Mouse (Mus musculus): ENCODE data around the gene Nme6. TPM values are rescaled to one million over a fixed set of nuclear protein-coding genes. Genes with fewer than 3 reads are reported as not detected.

The Nme6 gene
- total RNA-seq, 1 experiment, result 46.5 TPM

- H3K27ac ChIP-seq (ENCODE audit: insufficient read depth, low read depth, low read length, poor library complexity, severe bottlenecking), result peak within 1 kb of the TSS; percentile 45
- H3K4me3 ChIP-seq (ENCODE audit: insufficient read depth in 1 of 2, low read depth in 1 of 2, low read length in 2 of 2, poor library complexity in 1 of 2, severe bottlenecking in 1 of 2), result peak within 1 kb of the TSS; percentile 83 to 99
- peak; percentile 98 for DNase-seq (ENCODE audit: low read depth, low spot score)
- H3K9ac ChIP-seq (ENCODE audit: insufficient read depth, low read depth, low read length, poor library complexity, severe bottlenecking), result peak within 1 kb of the TSS; percentile 90
- TF ChIP-seq MAFK (IDR thresholded peaks at IDR 0.05; ENCODE audit: insufficient read depth, low read depth, low read length), result peak; percentile 40; the same call in 1 of the 2 replicates
- TF ChIP-seq CHD2 (IDR thresholded peaks at IDR 0.05; ENCODE audit: low read depth, low read length), result no peak; the same call in 1 of the 2 replicates
- peak; percentile 96 for TF ChIP-seq HCFC1 (IDR thresholded peaks at IDR 0.05; ENCODE audit: borderline replicate concordance, insufficient read depth, low read length)
- TF ChIP-seq ZNF384 (IDR thresholded peaks at IDR 0.05; ENCODE audit: low read depth, low read length), result peak; percentile 98
- TF ChIP-seq ZC3H11A (IDR thresholded peaks at IDR 0.05; ENCODE audit: borderline replicate concordance, low read depth, low read length), result no peak
- peaks cover 20% of the 10 kb centered on the region for H3K36me3 ChIP-seq (ENCODE audit: control insufficient read depth, insufficient read depth, low read length, poor library complexity, severe bottlenecking)
- H3K9me3 ChIP-seq (ENCODE audit: control insufficient read depth, insufficient read depth, low read depth, low read length), result no peaks in the 10 kb centered on the region
- peaks cover 4 to 14% of the 10 kb centered on the region in 2 experiments; a peak in 2 of 4 replicates for H3K4me1 ChIP-seq (ENCODE audit: control insufficient read depth in 2 of 2, insufficient read depth in 2 of 2, low read length in 2 of 2, poor library complexity in 1 of 2)
- in situ Hi-C loops (cut with MboI; ENCODE audit: low sequenced_read_pairs in 2 of 2, unreplicated experiment in 2 of 2), result loop anchor here in 1 of 2 experiments (25.0 kb wide), 1 partner anchor 212 kb away; no protein-coding TSS in a partner anchor
Observed at GRCm38 (mm10) chr9:109874797-109875691, 42.5 kb downstream of the Nme6 start, which contains the start of gene Cdc25a. Gene Cdc25a (plus strand): TSS chr9:109875579.

- DNase-seq (ENCODE audit: low read depth, low spot score), result no peak
- peaks cover 24% of the 10 kb centered on the region for H3K36me3 ChIP-seq (ENCODE audit: control insufficient read depth, insufficient read depth, low read length, poor library complexity, severe bottlenecking)
- no peaks in the 10 kb centered on the region for H3K9me3 ChIP-seq (ENCODE audit: control insufficient read depth, insufficient read depth, low read depth, low read length)
- no peak for TF ChIP-seq CHD2 (IDR thresholded peaks at IDR 0.05; ENCODE audit: low read depth, low read length)
- TF ChIP-seq MAFK (IDR thresholded peaks at IDR 0.05; ENCODE audit: insufficient read depth, low read depth, low read length), result no peak
- no peak for TF ChIP-seq ZNF384 (IDR thresholded peaks at IDR 0.05; ENCODE audit: low read depth, low read length)
- no peak for TF ChIP-seq ZC3H11A (IDR thresholded peaks at IDR 0.05; ENCODE audit: borderline replicate concordance, low read depth, low read length)
- TF ChIP-seq HCFC1 (IDR thresholded peaks at IDR 0.05; ENCODE audit: borderline replicate concordance, insufficient read depth, low read length), result no peak; the same call in 1 of the 2 replicates
- peak overlapping the region; percentile 45 for H3K27ac ChIP-seq (ENCODE audit: insufficient read depth, low read depth, low read length, poor library complexity, severe bottlenecking)
- in situ Hi-C loops (cut with MboI; ENCODE audit: low sequenced_read_pairs in 2 of 2, unreplicated experiment in 2 of 2), result loop anchor here in 1 of 2 experiments (25.0 kb wide), 1 partner anchor 211 kb away; no protein-coding TSS in a partner anchor
- H3K9ac ChIP-seq (ENCODE audit: insufficient read depth, low read depth, low read length, poor library complexity, severe bottlenecking), result peak overlapping the region; percentile 90
- peak overlapping the region; percentile 83 to 99 for H3K4me3 ChIP-seq (ENCODE audit: insufficient read depth in 1 of 2, low read depth in 1 of 2, low read length in 2 of 2, poor library complexity in 1 of 2, severe bottlenecking in 1 of 2)
- H3K4me1 ChIP-seq (ENCODE audit: control insufficient read depth in 2 of 2, insufficient read depth in 2 of 2, low read length in 2 of 2, poor library complexity in 1 of 2), result peaks cover 4 to 13% of the 10 kb centered on the region in 2 experiments; a peak in 2 of 4 replicates
Observed at GRCm38 (mm10) chr9:109875695-109876601, 43.4 kb downstream of the Nme6 start.

GRCm38 (mm10) chr9:109876756-109877155 is 44.2 kb downstream of the Nme6 start:
- in situ Hi-C loops (cut with MboI; ENCODE audit: low sequenced_read_pairs in 2 of 2, unreplicated experiment in 2 of 2), result loop anchor here in 1 of 2 experiments (25.0 kb wide), 1 partner anchor 211 kb away; no protein-coding TSS in a partner anchor
- Histone ChIP-seq H3K4me3 (ENCODE audit: insufficient read depth in 1 of 2, low read depth in 1 of 2, low read length in 2 of 2, poor library complexity in 1 of 2, severe bottlenecking in 1 of 2) (peak overlapping the region; percentile 83 to 99), H3K36me3 (ENCODE audit: control insufficient read depth, insufficient read depth, low read length, poor library complexity, severe bottlenecking) (peaks cover 31% of the 10 kb centered on the region), H3K27ac (ENCODE audit: insufficient read depth, low read depth, low read length, poor library complexity, severe bottlenecking) (no peak overlapping the region), H3K9ac (ENCODE audit: insufficient read depth, low read depth, low read length, poor library complexity, severe bottlenecking) (peak overlapping the region; percentile 39), H3K4me1 (ENCODE audit: control insufficient read depth in 2 of 2, insufficient read depth in 2 of 2, low read length in 2 of 2, poor library complexity in 1 of 2) (peaks cover 4 to 11% of the 10 kb centered on the region in 2 experiments; a peak in 2 of 4 replicates), H3K9me3 (ENCODE audit: control insufficient read depth, insufficient read depth, low read depth, low read length) (no peaks in the 10 kb centered on the region)
- TF ChIP-seq HCFC1 (IDR thresholded peaks at IDR 0.05; ENCODE audit: borderline replicate concordance, insufficient read depth, low read length) (no peak), MAFK (IDR thresholded peaks at IDR 0.05; ENCODE audit: insufficient read depth, low read depth, low read length) (no peak), ZNF384 (IDR thresholded peaks at IDR 0.05; ENCODE audit: low read depth, low read length) (no peak), ZC3H11A (IDR thresholded peaks at IDR 0.05; ENCODE audit: borderline replicate concordance, low read depth, low read length) (no peak), CHD2 (IDR thresholded peaks at IDR 0.05; ENCODE audit: low read depth, low read length) (no peak)
- no peak for DNase-seq (ENCODE audit: low read depth, low spot score)

DNA sequence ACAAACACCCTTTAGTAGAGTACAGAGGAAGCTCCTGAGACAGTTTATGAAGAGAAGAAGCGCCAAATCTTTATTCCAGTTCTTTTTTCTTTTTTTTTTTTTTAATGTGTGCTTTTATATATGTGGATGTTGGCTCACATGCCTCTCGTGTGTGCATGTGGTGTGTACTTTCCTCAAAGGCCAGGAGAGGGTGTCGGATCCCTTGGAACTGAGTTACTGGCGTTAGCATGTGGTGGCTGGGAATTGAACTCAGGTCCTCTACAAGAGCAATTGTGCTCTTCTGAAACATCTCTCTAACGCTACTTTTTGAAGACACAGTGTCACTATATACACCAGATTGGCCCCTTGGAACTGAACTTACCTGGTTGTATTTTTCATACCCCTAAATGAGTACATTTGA is 45.1 kb downstream of the Nme6 start:
- Histone ChIP-seq H3K4me3 (ENCODE audit: insufficient read depth in 1 of 2, low read depth in 1 of 2, low read length in 2 of 2, poor library complexity in 1 of 2, severe bottlenecking in 1 of 2) (peak overlapping the region in 1 of 2 experiments; percentile 83; a peak in 2 of 4 replicates), H3K4me1 (ENCODE audit: control insufficient read depth in 2 of 2, insufficient read depth in 2 of 2, low read length in 2 of 2, poor library complexity in 1 of 2) (peaks cover 4 to 9% of the 10 kb centered on the region in 2 experiments; a peak in 2 of 4 replicates), H3K36me3 (ENCODE audit: control insufficient read depth, insufficient read depth, low read length, poor library complexity, severe bottlenecking) (peaks cover 34% of the 10 kb centered on the region), H3K9me3 (ENCODE audit: control insufficient read depth, insufficient read depth, low read depth, low read length) (no peaks in the 10 kb centered on the region), H3K27ac (ENCODE audit: insufficient read depth, low read depth, low read length, poor library complexity, severe bottlenecking) (no peak overlapping the region), H3K9ac (ENCODE audit: insufficient read depth, low read depth, low read length, poor library complexity, severe bottlenecking) (peak overlapping the region; percentile 39; the same call in 1 of the 2 replicates)
- in situ Hi-C loops (cut with MboI; ENCODE audit: low sequenced_read_pairs in 2 of 2, unreplicated experiment in 2 of 2), result loop anchor here in 1 of 2 experiments (25.0 kb wide), 1 partner anchor 210 kb away; no protein-coding TSS in a partner anchor
- no peak for DNase-seq (ENCODE audit: low read depth, low spot score)
- TF ChIP-seq ZC3H11A (IDR thresholded peaks at IDR 0.05; ENCODE audit: borderline replicate concordance, low read depth, low read length) (no peak), CHD2 (IDR thresholded peaks at IDR 0.05; ENCODE audit: low read depth, low read length) (no peak), MAFK (IDR thresholded peaks at IDR 0.05; ENCODE audit: insufficient read depth, low read depth, low read length) (no peak), HCFC1 (IDR thresholded peaks at IDR 0.05; ENCODE audit: borderline replicate concordance, insufficient read depth, low read length) (no peak), ZNF384 (IDR thresholded peaks at IDR 0.05; ENCODE audit: low read depth, low read length) (no peak)

Measured in ES-E14 (cell line).